Mouse (Mus musculus) kidney, adult 18-20 months (tissue): ENCODE results near the gene A030003K21Rik.
"Not testable (repeated sequence)": the region's sequence is repeated elsewhere in the genome, so short reads cannot be mapped to it uniquely, and the experiment has no call there.

Experiments used
- DNase-seq: peaks from one replicate; pipeline ENCODE4 v3.0.0; 2021

Gene A030003K21Rik

GRCm38 (mm10) chr1:82943295-82943694, at the start of gene A030003K21Rik:
Gene A030003K21Rik, minus strand, starts transcription at chr1:82943388.
- DNase-seq = not testable (repeated sequence)

- DNase-seq = peak; percentile 67
Observed at GRCm38 (mm10) chr1:82992093-82992492, 48.9 kb upstream of the A030003K21Rik start.

GRCm38 (mm10) chr1:82991596-82991995, 48.4 kb upstream of the A030003K21Rik start:
- DNase-seq = no peak

GRCm38 (mm10) chr1:82991062-82991461, 47.9 kb upstream of the A030003K21Rik start:
- peak; percentile 26 for DNase-seq

- DNase-seq = no peak
Observed at GRCm38 (mm10) chr1:82987530-82988198, 44.5 kb upstream of the A030003K21Rik start.

- no peak for DNase-seq
Observed at GRCm38 (mm10) chr1:82986738-82987137, 43.5 kb upstream of the A030003K21Rik start.

- DNase-seq = no peak
Observed at GRCm38 (mm10) chr1:82977840-82978239, 34.7 kb upstream of the A030003K21Rik start.

- DNase-seq = no peak
Observed at GRCm38 (mm10) chr1:82975750-82976149, 32.6 kb upstream of the A030003K21Rik start.

- no peak for DNase-seq
Observed at GRCm38 (mm10) chr1:82974342-82974741, 31.2 kb upstream of the A030003K21Rik start.

GRCm38 (mm10) chr1:82973901-82974300, 30.7 kb upstream of the A030003K21Rik start:
- no peak for DNase-seq

- DNase-seq = no peak
Observed at GRCm38 (mm10) chr1:82973244-82973643, 30.1 kb upstream of the A030003K21Rik start.

GRCm38 (mm10) chr1:82972046-82972445, 28.9 kb upstream of the A030003K21Rik start:
- DNase-seq = no peak

GRCm38 (mm10) chr1:82966413-82966812, 23.2 kb upstream of the A030003K21Rik start:
- DNase-seq = no peak

- no peak for DNase-seq
Observed at GRCm38 (mm10) chr1:82959870-82960385, 16.7 kb upstream of the A030003K21Rik start, which contains the start of gene Gm47955. Gene Gm47955, plus strand, starts transcription at chr1:82960286.

- DNase-seq = not testable (repeated sequence)
Observed at GRCm38 (mm10) chr1:82955913-82956312, 12.7 kb upstream of the A030003K21Rik start, which contains the start of gene Gm7544. Gene Gm7544, minus strand, starts transcription at chr1:82956013.

- DNase-seq = no peak
Observed at GRCm38 (mm10) chr1:82948601-82949000, 5.4 kb upstream of the A030003K21Rik start.

GRCm38 (mm10) chr1:82946029-82946428, 2.8 kb upstream of the A030003K21Rik start:
- DNase-seq = not testable (repeated sequence)

- DNase-seq = not testable (repeated sequence)
Observed at GRCm38 (mm10) chr1:82942505-82942904, 683 bp downstream of the A030003K21Rik start.

- peak; percentile 24 for DNase-seq
Observed at GRCm38 (mm10) chr1:82938666-82939065, 4.5 kb downstream of the A030003K21Rik start.

GRCm38 (mm10) chr1:82931326-82931725, 11.9 kb downstream of the A030003K21Rik start, which contains the start of gene Gm6217:
Gene Gm6217, minus strand, starts transcription at chr1:82931399.
- DNase-seq = not testable (repeated sequence)

- not testable (repeated sequence) for DNase-seq
Observed at GRCm38 (mm10) chr1:82930558-82930957, 12.6 kb downstream of the A030003K21Rik start.

- no peak for DNase-seq
Observed at GRCm38 (mm10) chr1:82924650-82925049, 18.5 kb downstream of the A030003K21Rik start, which contains the start of gene A030014E15Rik. Gene A030014E15Rik, plus strand, starts transcription at chr1:82924917.

GRCm38 (mm10) chr1:82913434-82913833, 29.8 kb downstream of the A030003K21Rik start:
- not testable (repeated sequence) for DNase-seq

- DNase-seq = no peak
Observed at GRCm38 (mm10) chr1:82913025-82913424, 30.2 kb downstream of the A030003K21Rik start, which contains the start of gene A030005L19Rik. Gene A030005L19Rik, plus strand, starts transcription at chr1:82913325.
